Mouse (Mus musculus): ENCODE measurements around the gene Utrn.

The Utrn gene

GRCm38 (mm10) chr10:12377727-12378126 is 491.4 kb downstream of the Utrn start:
- no peak for DNase-seq

GRCm38 (mm10) chr10:12376015-12376414 is 493.1 kb downstream of the Utrn start:
- DNase-seq = no peak

- no peak for DNase-seq
Observed at GRCm38 (mm10) chr10:12374741-12375140, 494.4 kb downstream of the Utrn start.

- no peak for DNase-seq
Observed at GRCm38 (mm10) chr10:12354556-12354955, 514.6 kb downstream of the Utrn start.

GRCm38 (mm10) chr10:12354106-12354505 is 515.1 kb downstream of the Utrn start:
- no peak for DNase-seq

GRCm38 (mm10) chr10:12339704-12340558 is 529.2 kb downstream of the Utrn start:
- DNase-seq = no peak

- no peak for DNase-seq
Observed at GRCm38 (mm10) chr10:12339005-12339703, 530.0 kb downstream of the Utrn start.

Data from cerebellum, postnatal 25 days (tissue).